Mouse (Mus musculus): ENCODE data around the gene Eno1.

- TF ChIP-seq ZNF384 (IDR thresholded peaks at IDR 0.05; ENCODE audit: low read depth, low read length): no peak
- no peak for TF ChIP-seq ZC3H11A (IDR thresholded peaks at IDR 0.05; ENCODE audit: borderline replicate concordance, low read depth, low read length)
- no peak for TF ChIP-seq HCFC1 (IDR thresholded peaks at IDR 0.05; ENCODE audit: borderline replicate concordance, insufficient read depth, low read length)
- no peak for TF ChIP-seq CHD2 (IDR thresholded peaks at IDR 0.05; ENCODE audit: low read depth, low read length)
- no peak for TF ChIP-seq MAFK (IDR thresholded peaks at IDR 0.05; ENCODE audit: insufficient read depth, low read depth, low read length)
These were observed 59.4 kb downstream of the Eno1 start for GRCm38 (mm10) chr4:150295966-150296365.
